Mouse (Mus musculus) mesoderm, embryonic 11.5 days (tissue): ENCODE measurements around the gene Tet2.

ENCODE experiments used
- DNase-seq: peaks from one replicate; pipeline ENCODE4 v3.0.0-alpha.2; 2012; ENCODE audit warnings: low read depth, low spot score

The Tet2 gene

DNA sequence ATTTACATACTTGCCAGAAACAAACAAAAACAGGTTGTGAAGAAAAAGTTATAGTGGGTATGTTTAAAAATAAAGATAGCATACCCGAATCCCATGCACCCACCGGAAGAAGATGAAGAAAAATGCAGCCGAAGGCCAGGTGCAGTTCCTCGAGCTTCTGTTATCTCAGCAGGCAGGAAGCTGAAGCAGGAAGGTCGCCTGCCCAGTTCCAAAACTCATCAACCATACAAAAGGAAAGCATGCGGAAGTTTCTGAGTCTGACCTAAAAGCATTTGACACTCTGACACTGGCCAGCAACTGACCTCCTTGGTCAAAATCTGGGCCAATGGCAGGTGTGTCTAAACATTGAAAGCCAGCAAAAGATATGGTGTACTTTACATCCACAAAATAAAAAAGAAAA lies 26.8 kb downstream of the Tet2 start:
- no peak for DNase-seq

DNA sequence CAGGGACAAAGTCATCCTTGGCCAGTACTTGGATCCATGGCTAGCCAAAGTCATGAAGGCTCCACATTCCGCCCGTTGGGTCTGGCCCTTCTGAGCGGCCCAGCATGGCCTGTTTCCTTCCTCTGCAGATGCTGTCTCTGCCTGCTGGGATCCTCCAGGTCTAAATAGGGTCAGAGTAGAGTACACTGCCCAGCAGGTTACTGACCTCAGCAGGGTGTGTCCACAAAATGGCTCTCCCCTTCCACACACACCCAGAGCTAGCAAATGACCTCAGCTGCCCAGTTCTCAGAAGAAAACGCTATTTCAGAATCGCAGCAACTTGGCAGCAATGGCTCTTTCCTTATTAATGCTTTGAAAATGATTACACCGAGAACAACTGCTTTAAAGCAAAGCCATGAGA lies 27.5 kb downstream of the Tet2 start:
- DNase-seq, result no peak

DNA sequence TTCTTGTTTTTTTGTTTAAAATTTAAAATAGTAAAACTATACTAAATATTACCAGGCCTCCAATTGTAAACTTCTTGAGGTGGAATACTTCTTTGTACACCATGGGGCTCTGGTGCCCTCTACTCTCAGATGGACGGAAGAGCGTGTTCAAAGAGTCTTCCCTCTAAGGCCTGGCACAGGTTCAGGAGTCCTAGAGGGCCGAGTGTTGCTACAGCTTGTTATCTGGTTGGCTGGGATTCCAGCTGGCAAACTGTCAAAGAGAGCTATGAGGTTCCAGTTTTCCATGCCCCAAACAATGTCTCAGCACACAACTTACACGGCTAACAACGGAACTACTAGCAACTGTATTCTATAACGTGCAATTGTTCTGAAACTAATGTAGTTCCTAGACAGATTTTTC lies 28.8 kb downstream of the Tet2 start:
- DNase-seq, result no peak

DNA sequence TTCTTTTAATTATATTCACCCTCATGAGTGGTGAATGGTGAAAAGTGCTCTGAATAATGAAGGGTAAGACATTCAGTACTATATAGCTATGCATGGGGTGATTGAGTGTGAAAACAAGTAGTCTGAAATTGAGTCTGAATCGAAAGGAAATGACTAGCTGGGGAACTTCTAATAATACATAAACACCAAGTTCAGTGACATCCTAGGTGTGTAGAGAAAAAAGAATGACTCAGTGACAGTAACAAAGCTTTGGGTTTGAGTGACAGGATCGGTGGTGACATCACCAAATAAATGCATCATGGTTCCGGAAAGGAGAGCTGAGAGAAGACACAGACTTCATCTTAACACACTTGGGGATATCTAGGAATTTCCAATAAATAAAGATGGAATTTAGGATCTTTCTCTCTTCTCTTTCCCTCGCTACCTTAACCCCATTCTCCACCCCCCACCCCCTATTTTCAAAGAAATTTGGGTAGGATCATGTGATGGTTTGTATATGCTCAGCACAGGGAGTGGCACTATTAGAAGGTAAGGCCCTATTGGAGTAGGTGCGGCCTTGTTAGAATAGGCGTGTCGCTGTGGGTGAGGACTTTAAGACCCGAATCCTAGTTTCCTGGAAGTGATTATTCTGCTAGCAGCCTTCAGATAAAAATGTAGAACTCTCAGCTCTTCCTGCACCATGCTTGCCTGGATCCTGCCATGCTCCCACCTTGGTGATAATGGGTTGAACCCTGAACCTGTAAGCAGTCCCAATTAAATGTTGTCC lies 29.6 kb downstream of the Tet2 start:
- DNase-seq, result no peak

DNA sequence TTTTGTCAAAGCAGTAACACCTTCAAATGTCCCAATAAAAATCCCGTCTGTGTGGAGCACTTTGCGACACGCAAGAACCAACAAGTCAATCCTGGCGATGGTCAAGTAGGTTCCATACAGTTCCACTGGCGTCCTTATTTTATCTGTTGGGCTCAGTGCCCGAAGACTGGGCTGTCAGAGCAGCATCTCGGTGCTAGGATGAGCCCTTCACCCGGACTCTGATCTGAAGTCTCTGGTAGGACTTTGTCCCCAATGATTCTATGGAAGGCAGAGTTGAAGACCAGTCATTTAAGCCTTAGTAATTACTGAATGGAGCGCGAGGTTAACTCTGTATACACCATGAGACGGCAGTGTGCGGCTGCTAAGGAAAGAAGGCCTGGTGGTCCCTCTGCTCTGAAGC lies 30.6 kb downstream of the Tet2 start:
- no peak for DNase-seq

DNA sequence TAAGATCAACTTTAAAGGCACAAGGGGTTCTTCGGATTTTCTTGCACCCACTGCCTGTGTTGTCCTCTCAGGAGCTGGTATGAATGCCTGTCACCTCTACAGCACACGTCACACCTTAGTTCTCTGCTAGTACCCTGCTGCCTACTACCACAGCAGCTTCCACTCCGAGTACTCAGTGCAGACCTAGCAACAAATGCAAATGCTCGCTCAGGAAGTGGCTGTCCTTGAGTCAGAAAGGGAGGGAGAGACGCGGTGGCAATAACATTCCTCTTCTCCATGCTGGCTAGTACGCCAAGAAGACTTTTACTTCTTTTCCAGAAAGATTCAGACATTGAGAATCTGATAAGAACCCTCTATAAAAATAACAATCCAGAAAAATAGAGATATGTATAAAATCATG lies 31.5 kb downstream of the Tet2 start:
- no peak for DNase-seq

DNA sequence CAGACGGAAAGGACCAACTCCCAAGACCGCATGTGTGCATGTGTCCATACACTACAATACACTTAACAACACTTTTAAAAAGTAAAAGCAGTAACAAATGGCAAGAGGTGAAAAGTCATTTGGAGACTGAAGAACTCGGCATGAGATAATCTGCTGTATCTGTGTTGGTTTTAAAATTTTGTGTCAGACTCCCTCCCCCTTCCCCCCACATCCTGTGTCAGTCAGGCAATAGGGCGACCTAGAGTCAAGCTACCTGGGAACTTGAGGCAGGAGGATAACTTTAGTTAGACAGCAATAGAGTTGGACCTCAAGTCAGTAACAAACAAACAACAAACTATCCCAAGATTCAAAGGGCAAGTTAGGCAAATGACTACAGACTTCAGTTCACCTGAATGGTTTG lies 34.6 kb downstream of the Tet2 start:
- DNase-seq, result no peak

DNA sequence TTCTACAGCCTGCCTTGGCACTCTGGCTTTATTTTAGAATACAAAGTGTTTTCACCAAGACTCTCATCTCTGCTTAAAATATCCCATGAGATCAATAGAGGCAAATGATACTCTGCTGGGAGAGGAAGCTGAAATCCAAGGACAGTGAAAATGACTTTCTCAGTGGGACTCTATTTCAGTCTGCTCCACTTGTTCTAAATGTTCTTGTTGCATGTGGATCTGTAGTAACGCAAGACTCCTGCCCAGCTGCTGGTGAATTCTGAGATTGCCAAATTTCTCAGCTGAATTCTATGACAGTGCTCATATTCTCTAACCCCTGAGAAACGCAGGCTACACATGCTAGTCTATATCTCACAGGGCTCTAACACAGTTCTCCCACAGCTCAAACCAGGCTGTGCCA lies 35.1 kb downstream of the Tet2 start:
- no peak for DNase-seq

DNA sequence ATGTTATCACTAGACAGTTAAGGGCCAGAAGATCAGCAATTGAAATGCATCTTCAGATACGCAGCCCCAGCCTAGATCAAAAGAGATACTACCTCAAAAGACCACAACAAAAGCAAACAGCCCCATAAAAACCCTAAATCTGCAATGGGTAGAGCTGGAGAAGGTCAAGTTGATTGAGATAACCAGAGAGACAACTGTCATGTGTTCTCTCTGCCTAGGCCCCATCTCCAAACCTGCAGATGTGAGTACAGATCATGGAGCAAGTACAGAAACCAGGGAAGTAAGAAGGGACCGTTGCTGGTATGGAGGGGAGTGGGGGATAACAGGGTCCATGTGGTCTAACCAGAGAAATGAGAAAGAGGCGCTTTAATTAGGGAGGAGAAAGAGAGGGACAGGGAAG lies 36.1 kb downstream of the Tet2 start:
- DNase-seq, result no peak

DNA sequence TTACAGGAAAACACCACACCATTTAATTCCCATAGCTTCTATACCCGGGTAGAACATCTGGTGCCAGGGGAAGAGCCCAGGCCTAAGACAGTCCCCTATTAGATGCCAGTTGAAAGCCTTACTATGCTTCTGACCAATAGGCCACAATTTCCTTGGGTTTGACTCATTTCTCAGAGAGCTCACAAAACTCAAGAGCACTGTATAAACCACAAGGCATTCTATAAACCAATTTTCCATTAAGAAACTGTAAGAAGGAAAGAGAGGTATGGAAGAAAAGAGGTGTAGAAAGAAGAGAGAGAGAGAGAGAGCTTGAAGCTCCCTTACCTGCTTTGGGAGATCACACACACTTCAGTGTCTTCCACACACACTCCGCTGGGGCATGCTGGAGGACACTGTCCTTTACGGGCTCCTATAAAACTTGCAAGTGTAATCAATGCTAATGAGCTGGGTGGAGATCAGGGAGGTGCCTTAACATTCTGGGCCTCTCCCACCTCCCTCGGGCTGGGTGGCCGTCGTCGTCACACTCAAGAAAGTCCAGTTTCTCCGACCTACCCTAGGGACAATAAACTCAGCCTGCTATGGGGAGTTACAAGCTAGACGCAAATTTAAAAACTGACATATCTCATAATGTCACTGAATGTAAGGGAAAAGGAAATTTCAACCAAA lies 38.5 kb downstream of the Tet2 start:
- DNase-seq, result no peak

DNA sequence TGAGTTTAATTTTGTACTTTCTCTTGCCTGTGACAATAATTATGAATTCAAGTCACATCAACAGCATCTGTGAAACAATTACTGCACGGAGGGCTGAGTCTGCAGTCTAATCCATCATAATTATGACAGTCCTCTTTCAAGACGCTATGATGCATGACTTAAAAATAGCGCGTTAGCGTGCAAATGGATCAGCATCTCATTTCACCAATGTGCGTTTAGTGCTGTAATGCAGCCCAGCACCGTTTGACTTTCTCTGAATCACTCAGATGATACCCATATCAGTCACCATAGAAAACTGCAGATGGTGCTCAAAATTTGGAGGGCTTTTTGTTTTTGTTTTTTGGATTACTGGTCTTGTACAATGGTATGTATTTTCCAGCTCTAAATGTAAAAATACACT lies 48.0 kb downstream of the Tet2 start:
- DNase-seq, result no peak

DNA sequence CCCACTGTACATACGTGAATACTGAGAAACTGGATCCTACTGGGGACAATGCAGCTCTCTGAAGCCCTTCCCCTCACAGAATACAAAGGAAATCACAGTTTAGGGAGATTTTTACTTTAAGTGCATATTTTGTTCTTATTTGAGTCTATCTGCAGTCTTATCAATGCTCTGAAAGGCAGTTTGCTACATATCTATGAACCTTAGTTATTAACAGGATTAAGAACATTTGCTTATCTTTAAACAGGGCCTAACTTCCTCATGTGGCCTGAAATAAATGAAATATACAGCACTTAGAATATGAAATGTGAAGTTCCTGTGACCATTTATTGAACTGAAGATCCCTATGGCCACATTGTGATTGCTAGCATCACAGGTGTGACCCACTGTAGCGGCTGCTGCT lies 53.6 kb downstream of the Tet2 start:
- DNase-seq, result no peak

DNA sequence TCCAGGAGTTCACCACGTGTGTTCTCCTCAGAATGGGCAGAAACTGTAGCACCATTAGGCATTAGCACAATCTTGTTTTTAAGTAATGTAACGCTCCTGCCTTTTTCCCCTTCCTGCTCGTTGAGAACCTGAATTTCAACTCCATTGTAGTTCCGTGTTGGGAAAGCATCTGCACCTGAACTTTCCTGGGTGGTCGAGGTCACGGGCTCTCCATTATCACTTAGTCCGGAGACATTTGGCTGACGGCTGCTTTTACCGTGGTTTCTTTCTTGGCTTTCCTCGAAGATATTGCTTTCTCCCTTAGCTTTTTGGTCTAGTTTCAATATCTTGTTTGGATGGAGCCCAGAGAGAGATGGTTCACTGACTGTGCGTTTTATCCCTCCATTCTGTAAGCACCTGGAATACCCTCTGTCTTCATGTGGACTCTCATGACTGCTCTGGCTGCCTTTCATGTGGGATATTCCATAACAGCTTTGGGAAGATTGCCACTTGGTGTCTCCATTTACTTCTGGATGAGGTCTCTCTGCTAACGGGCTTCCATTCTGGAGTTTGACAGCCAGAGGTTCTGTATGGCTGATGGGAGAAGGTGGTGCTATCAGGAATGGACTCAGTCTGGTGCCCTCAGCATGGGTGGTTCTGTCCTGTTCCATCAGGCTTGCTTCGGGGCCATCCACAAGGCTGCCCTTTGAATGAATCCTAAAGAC lies 56.8 kb downstream of the Tet2 start:
- DNase-seq, result no peak

DNA sequence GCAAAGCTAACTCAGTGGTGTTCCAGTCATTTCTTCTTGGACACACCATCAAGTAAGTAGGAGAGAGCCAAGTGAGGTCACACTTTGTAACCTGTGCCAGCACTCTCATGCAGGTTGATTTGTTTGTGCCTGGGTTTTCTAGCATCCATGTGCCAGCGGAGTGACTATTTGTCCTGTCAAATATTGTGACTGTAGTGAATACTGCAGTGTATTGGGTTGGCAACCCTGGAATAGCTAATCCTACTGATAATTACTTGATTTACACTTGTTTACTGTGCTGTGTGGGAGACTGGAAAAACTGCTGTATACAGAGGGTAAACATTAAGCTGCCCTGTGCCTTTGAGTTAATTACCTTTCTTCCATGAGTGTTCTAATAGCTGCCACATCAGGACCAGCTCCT lies 62.1 kb downstream of the Tet2 start:
- no peak for DNase-seq

DNA sequence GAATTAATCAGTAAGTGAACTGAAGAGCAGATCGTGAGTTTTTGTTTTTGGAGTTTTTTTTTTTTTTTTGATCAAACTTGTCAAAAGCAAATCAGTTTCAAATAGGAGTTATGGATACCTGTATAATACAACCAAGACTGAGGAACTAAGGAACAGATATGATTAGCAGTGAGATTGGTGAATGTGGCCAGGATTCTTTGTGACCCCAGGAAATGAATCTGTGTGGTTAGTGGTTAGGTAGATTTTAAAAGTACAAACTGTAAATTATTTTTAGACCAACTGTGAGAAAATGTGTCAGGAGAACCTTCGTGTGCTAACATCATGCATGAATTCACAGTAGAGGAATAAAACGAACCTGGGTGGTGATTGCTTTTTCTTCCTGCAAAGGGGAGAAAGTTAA lies 66.0 kb downstream of the Tet2 start:
- no peak for DNase-seq

DNA sequence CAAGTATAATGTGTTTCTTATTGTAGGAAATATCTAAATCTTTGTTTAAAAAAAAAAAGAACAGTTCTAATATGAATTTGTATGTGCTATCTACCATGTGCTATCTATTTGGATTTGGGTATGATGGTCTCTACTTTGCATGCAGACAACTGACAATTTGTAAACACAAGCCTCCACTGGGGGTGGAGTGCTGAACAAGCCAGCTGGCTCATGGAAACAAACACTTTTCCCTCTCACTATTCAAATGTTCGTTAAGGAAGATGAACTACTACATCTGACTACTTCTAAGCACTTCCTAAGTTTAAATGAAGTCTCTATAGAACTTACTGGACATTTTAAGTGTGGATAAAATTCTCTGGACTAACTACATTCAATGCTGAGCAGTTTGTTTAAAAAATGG lies 71.2 kb downstream of the Tet2 start:
- DNase-seq, result no peak

DNA sequence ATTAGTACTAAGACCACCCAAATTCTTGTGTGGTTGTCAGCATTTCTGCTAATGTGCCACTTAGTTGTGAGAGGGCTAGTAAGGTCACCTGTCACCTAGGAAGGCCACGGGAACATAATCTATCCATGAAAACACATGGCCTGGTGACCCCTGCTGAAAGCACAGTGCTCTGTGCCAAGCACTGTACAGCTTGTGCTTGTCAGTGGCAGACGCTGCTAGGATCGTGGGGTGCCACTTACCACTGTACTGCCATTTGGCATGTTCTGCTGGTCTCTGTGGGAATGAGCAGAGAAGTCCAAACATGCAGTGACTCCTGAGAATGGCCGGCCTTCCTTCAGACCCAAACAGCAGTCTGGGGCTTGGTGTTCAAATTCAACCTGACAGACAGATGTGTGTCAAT lies 73.8 kb downstream of the Tet2 start:
- no peak for DNase-seq

DNA sequence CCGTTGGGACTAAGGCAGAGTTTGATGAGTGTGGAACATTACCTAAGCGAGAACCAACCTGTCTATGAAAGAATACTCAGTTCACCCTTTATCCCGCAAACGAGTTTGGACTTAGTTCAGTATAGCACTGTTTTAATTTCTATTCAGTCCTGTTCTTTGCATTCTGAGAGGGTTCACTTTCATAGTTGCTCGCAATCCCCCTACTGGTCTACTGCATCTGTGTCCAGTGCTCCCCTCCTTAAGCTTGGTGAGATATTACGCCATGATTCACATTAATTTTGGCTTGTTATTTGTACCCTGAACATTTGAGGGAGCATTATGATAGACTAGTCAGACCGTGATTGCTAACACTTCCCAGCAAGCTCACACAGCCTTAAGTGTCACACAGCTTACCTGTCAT lies 76.1 kb downstream of the Tet2 start:
- no peak for DNase-seq

DNA sequence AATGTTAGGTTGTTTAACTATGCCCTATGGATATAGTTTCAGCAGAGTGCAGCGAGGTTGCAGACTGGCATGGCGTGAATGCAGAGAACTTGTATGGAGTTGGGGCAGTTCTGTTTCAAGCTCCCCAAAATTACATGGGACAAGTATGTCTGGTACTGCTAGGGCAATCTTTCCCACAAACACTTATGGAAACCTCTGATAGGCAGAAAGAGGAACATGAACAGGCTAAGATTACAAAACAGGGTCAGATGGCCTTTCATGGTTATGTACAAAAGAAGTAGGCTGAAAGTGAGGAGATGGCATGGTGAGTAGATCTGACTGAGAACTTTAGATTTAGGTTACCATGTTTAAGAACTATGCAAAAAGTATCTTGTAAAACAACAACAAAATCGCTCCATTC lies 81.7 kb downstream of the Tet2 start:
- no peak for DNase-seq

DNA sequence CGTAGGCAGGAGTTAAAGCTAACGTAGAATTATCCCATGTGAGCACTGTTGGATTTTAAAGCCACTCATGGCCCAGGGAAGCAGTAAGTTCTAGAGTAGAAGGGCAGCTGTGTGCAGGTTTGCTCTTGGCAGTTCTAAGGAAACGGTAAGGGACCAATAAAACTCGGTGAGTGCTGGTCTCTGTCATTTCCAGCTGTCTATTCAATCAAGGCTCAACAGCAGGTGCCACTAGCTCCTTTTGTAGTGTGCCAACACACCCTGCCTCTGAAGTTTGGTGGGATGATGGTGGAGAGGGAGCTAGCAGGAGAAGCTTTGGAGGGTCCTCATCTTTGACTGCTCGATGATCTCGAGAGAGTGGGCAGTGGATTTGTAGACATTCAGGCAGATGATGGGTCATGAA lies 82.5 kb downstream of the Tet2 start:
- DNase-seq, result no peak

DNA sequence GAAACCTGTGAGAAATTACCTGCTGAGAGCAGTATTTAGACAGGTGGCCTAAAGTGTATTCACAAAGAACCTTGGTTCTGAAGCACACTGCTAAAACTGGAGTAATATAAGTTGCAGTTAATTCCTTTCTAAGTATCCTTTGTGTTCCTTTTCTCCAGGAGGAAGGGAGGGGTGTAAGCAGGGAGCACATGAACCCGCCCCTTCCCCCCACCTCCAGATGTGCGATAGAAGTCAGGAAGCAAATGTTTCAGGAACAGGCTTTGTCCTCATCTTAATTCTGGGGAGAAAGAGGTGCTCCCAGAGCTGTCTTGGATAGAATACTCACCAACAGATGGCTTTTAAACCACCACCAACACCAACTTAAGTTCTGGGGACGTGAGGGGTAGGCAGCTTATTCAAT lies 82.9 kb downstream of the Tet2 start:
- DNase-seq, result peak; percentile 7

DNA sequence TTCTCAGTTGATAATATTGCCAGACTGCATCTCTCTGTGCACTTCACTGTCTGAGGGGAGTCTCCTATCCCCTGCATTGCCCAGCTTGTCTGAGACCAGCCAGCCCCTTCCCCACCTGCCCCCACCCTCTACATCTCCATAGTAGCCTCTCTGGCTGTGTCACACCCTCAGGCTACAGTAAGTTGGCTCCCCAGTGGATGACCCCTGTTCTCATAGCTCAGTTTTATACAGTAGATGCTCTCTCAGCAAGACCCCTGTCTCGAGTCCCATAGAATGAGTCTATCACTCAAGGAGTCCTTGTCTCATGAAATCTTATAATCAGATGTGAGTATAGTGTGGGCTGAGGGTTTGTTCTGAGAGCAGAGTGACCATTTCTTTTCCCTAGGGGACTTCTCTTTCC lies 85.8 kb downstream of the Tet2 start:
- no peak for DNase-seq

DNA sequence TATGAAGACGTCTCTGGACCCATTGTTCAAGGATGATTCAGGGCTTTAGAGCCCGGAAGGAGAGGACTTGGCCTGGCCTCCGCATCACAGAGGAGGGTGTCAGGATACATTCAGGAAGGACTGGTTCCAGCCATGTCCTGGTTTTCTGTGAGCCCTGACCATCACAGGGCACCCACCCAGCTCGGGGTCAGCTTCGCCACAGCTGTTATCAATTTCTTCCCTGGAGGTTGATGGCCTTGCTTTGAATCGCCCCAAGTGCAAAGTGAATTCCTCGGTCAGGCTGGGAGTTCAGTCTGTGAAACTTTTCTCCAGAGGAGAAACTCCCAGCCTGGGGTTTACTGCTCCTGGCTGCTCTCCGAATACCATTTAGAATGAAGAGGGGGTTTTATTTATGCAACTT lies 91.0 kb downstream of the Tet2 start:
- DNase-seq, result no peak
